Mouse (Mus musculus) T-helper 1 cell (primary cell): ENCODE measurements at regions not wholly inside any gene's neighbourhood (a gene's known extent, or its start where the extent isn't known, plus 50 kb on each side); places are given as distances from the start of the nearest gene placed in this dataset.
"Not testable (repeated sequence)": the region's sequence is repeated elsewhere in the genome, so short reads cannot be mapped to it uniquely, and the experiment has no call there.

Experiments used
- in situ Hi-C: fragments of 300-600 bp; cut with MboI, MseI; formaldehyde crosslinking; loops from one replicate; pipeline ENCODE4 v1.15.1; 2025; ENCODE audit warnings: high pct_unique_total_duplicates

- in situ Hi-C loops: no loop called here
Measured at GRCm38 (mm10) chr17:4024384-4024783, 328.3 kb upstream of the Nox3 start.

DNA sequence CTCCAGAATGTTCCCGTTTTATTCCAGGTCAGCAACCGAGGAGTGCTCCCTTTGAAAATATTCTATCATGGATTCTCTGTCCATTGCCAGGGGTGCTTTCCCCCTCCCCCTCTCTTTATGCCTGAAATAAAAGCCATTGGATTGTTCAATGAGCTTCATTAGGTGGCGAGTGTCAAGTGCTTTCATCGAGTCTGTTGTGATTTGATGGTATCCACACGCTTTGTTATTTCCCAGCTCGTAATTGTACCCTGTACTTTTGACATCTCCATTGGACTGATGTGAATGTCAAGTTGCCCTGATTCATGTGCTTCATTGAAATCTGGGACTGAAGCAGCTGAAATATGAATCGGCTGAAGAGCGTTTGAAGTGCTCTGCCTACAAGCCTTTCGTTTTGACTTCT lies 333.1 kb upstream of the Nox3 start:
- in situ Hi-C loops: no loop called here

DNA sequence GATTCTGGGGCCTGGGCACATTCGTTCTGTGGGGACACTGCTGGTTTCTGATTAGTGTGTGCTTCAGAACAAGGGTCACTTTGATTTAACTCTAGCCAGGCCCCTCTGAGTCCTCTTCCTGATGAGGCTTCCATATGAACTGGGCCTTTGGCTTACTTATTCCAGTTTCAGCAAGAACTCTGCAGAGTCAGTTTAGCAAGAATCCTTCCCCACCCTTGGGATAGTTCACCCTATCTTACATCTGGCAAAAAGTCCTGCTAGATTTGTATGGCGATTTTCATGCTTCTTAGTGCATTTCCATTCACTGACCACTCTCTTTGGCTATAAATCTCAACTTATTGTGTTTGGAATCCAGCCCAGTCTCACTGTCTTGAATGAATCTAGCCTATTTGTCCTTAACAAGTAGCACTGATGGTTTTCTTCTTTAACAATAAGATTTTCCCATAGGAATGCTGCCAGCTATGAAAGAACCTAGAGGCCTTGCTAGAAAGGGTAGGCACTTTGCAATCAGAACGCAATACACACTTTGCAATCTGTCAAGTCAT lies 338.8 kb upstream of the Nox3 start:
- in situ Hi-C loops: no loop called here

- in situ Hi-C loops: no loop called here
Measured at GRCm38 (mm10) chr17:4040104-4040664, 344.1 kb upstream of the Nox3 start.

GRCm38 (mm10) chr17:4060186-4060585 lies 364.1 kb upstream of the Nox3 start:
- in situ Hi-C loops: not testable (repeated sequence)

- in situ Hi-C loops: no loop called here
Measured at GRCm38 (mm10) chr17:4073381-4073780, 377.3 kb upstream of the Nox3 start.

DNA sequence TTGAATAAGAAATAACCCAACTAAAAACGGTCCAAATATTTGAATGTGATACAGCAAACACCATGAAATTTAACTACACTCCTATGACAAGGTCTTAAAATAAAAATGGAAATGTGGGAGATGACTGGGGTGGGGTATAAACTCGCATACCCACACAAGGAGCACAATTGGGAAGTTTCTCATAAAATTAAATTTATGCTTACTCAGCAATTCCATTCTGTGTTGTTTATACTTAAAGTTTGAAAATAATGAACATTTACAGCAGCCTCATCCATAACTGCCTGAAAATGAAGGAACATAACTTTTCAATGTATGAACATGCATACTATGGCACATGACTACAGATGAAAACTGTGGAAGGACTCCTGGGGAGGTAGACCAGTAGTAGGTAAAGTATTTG lies 384.5 kb upstream of the Nox3 start:
- in situ Hi-C loops: no loop called here

- in situ Hi-C loops: no loop called here
Measured at GRCm38 (mm10) chr17:4094621-4095020, 398.6 kb upstream of the Nox3 start.

GRCm38 (mm10) chr17:4103321-4103720 lies 407.3 kb upstream of the Nox3 start:
- in situ Hi-C loops: no loop called here

DNA sequence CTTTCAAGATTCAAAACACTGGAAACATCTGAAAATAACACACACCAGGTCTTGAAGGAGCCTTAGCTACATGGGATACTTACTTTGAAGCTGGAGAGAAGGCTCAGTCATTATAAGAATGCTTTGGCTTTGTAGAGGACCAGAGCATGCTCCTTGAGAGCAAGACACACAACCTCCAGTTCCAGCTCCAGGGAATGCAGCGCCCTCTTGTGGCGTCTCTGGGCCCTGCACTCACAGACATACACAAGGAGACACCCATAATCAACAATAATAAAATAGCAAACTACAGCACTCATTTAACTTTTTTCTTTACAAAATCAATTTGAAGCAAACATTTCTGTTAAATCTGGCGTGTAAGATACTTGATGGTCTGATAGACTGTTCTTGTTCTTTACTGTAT lies 413.2 kb upstream of the Nox3 start:
- in situ Hi-C loops: no loop called here

DNA sequence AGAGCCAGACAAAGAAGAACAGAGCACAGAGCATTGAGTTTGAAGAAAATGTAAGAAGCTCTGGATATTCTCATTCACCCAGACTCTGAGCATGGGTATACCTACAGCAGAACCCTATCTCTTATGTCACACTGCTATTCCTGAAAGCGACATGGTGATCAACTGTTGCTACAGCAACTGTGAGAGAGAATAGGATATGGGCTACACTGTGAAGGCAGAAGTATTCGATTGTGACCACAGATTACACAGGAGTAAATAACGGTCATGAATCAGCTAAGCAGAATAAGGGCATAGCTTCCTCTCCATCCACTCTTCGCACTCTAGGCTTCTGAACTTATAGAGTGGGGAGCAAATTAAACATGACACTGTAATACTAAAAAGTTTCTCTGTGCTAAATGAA lies 417.0 kb upstream of the Nox3 start:
- in situ Hi-C loops: no loop called here

- in situ Hi-C loops: no loop called here
Measured at GRCm38 (mm10) chr17:4116476-4116875, 420.4 kb upstream of the Nox3 start.

DNA sequence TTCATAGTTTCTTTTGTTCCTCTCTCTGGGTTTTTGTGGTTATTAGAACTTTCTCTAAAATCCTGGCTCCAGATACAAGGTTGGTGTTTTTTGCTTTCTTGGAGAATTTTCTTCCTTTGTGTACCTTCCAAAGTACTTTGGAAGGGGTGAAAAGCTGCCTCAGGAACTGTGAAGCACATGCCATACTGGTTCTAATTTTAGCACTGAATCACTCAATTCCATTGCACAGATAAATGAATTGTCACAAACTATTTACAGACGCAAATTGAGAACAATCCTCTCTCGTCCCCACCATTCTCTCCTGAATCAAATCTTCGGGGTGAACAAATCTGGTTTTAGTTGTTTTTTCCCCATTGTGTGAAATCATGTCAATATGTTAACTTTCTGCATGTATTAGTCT lies 437.6 kb upstream of the Nox3 start:
- in situ Hi-C loops: no loop called here

DNA sequence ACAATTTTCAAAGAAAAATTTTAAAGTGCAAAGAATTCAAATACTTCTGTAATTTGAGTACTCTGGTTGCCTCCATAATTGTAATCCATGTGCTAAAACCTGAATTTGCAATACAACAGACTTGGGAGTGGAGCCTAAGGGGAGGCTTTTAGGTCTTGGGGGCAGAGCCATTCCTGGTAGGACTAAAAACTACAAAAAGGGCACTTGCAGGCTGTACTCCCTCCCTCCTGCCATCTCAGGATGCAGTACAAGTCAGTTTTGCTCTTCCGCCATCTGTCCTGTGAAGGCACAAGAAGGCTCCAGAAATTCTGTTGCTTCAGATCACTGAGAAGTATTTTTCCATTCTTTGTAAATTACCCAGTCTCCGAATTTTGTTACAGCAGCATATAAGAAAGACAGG lies 467.4 kb upstream of the Nox3 start:
- in situ Hi-C loops: no loop called here

- in situ Hi-C loops: no loop called here
Measured at GRCm38 (mm10) chr17:4173951-4174361, 477.9 kb upstream of the Nox3 start.

GRCm38 (mm10) chr17:4175006-4175405 lies 478.9 kb upstream of the Nox3 start:
- in situ Hi-C loops: no loop called here

- in situ Hi-C loops: no loop called here
Measured at GRCm38 (mm10) chr17:4176524-4176923, 480.5 kb upstream of the Nox3 start.

DNA sequence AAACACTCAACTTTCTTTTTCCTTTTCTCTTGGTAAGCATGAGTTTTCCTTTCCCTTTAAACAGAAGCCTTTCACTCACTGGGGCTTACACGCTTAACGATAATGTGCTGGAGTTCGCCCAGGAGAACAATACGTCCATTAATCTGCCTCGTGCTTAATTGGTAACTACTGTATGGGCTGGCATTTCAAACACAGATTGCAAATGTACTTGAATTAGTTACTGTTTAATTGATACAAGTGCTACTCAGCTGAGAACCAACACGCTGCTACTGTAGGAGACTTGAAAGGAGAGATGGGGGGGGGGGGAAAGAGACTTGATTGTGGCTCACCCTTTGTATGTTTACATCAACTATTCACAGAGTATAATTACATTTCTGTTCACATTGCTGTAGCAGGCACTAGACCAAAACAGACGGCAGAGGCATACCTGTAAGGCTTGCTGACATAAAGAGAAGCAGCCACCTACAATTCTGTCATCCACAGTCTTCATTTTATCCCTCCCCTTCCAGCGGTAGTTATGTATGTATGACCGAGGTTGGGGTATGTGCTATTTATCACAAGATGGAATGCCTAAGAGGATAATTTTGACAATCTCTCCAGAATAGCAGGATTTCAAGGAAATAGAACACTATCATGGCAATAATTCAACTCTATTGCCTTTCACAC lies 481.6 kb upstream of the Nox3 start:
- in situ Hi-C loops: no loop called here

DNA sequence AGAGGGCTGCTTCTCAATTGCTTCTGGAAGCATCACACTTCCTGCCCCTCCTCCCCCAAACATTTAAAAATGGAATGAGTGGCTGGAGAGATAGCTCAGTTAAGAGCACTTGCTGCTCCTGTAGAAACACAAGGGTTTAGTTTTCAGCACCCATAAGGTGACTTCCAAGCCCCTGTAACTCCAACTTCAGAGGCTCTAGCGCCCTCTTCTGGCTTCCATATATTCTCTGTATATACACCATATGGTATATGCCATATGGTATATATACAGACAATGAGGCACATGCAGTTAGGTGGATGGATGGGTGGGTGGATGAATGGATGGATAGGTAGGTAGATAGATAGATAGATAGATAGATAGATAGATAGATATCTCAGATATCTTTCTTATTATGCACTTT lies 483.2 kb upstream of the Nox3 start:
- in situ Hi-C loops: no loop called here

DNA sequence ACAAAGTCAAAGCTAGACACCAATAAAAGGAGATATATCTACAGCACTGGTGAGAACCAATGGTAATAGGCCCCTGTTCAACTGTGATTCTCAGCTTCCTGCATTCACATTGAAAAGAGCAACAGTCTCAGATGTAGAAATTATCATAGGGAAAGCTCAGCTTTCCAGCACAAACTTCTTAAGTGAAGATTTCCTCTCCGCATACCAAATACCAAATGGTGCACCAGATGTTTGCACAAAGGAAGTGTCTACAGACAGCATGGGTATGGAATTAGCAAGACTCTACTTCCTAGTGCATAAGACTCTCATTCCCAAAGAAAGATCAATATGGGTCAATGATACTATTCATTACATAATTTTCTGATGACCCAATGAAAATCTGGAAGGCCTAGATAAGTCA lies 486.0 kb upstream of the Nox3 start:
- in situ Hi-C loops: no loop called here

GRCm38 (mm10) chr17:4186802-4187201 lies 490.7 kb upstream of the Nox3 start:
- in situ Hi-C loops: no loop called here

- in situ Hi-C loops: no loop called here
Measured at GRCm38 (mm10) chr17:4187606-4188005, 491.5 kb upstream of the Nox3 start.

GRCm38 (mm10) chr17:4196793-4197448 lies 500.9 kb upstream of the Nox3 start:
- in situ Hi-C loops: no loop called here
